20 mouse cellular contexts compared by ENCODE assay signal in the genomic region with DNA sequence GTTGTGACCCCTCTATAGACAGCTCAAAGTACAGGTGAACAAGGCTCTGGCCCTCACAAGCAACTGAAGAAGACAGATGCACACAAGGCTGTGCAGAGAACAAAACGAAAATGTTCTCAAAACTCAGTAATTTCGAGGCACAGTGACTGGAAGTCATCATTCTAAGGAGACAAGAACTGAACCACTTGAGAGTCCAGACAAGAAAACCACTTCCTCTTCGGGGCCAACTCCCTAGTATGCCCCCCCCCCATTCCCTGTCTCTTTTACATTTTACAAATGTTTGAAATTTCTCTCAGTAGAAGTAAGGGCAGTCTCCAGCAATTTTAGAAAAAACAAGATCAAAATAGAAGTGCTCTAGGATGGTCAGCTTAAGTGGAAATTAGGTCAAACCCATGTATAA.
"Had no signal": no experiment of that assay in that cellular context is flagged by ENCODE, and none has a peak within 500 bp of the region (broad histone marks: within the 10 kb centered on the region; RNA-seq: fewer than 3 reads in every experiment).

No protein-coding gene starts in this region.

- DNase-seq: kidney, adult 11 months; kidney, adult 8-10 months; kidney, postnatal 10 days; kidney, postnatal 36 days; left cerebral cortex, postnatal 4 days; liver, postnatal 0 days; lung, embryonic 14.5 days; right cerebral cortex, postnatal 25 days; spleen, adult 18-20 months; thymus, postnatal 36 days had no signal

- H3K27ac ChIP-seq: intestine, embryonic 15.5 days; kidney, embryonic 15.5 days; limb, embryonic 12.5 days; limb, embryonic 15.5 days; liver, embryonic 14.5 days; macrophage; midbrain, embryonic 12.5 days; midbrain, embryonic 15.5 days; stomach, embryonic 15.5 days had no signal

- H3K9me3 ChIP-seq: intestine, embryonic 15.5 days; kidney, embryonic 15.5 days; limb, embryonic 12.5 days; limb, embryonic 15.5 days; midbrain, embryonic 12.5 days; midbrain, embryonic 15.5 days; stomach, embryonic 15.5 days had no signal

- H3K4me3 ChIP-seq: intestine, embryonic 15.5 days; kidney, embryonic 15.5 days; limb, embryonic 12.5 days; limb, embryonic 15.5 days; midbrain, embryonic 12.5 days; midbrain, embryonic 15.5 days; stomach, embryonic 15.5 days had no signal

- H3K36me3 ChIP-seq: intestine, embryonic 15.5 days; kidney, embryonic 15.5 days; limb, embryonic 12.5 days; limb, embryonic 15.5 days; midbrain, embryonic 12.5 days; midbrain, embryonic 15.5 days; stomach, embryonic 15.5 days had no signal

- H3K4me1 ChIP-seq: intestine, embryonic 15.5 days; kidney, embryonic 15.5 days; limb, embryonic 12.5 days; limb, embryonic 15.5 days; midbrain, embryonic 12.5 days; midbrain, embryonic 15.5 days; stomach, embryonic 15.5 days had no signal

- ATAC-seq: intestine, embryonic 15.5 days; liver, postnatal 0 days; lung, postnatal 0 days; midbrain, embryonic 15.5 days had no signal

- H3K27me3 ChIP-seq: intestine, embryonic 15.5 days; limb, embryonic 12.5 days; limb, embryonic 15.5 days; midbrain, embryonic 12.5 days; midbrain, embryonic 15.5 days; stomach, embryonic 15.5 days had no signal
